Mouse (Mus musculus): Measurements from ENCODE around the gene Raet1e. TPM values are rescaled to one million over a fixed set of nuclear protein-coding genes. Genes with fewer than 3 reads are reported as not detected.
"Not testable (repeated sequence)": the region's sequence is repeated elsewhere in the genome, so short reads cannot be mapped to it uniquely, and the experiment has no call there.

Gene Raet1e
- polyA plus RNA-seq, 1 experiment from 2014 or later = 2.4 TPM

DNA sequence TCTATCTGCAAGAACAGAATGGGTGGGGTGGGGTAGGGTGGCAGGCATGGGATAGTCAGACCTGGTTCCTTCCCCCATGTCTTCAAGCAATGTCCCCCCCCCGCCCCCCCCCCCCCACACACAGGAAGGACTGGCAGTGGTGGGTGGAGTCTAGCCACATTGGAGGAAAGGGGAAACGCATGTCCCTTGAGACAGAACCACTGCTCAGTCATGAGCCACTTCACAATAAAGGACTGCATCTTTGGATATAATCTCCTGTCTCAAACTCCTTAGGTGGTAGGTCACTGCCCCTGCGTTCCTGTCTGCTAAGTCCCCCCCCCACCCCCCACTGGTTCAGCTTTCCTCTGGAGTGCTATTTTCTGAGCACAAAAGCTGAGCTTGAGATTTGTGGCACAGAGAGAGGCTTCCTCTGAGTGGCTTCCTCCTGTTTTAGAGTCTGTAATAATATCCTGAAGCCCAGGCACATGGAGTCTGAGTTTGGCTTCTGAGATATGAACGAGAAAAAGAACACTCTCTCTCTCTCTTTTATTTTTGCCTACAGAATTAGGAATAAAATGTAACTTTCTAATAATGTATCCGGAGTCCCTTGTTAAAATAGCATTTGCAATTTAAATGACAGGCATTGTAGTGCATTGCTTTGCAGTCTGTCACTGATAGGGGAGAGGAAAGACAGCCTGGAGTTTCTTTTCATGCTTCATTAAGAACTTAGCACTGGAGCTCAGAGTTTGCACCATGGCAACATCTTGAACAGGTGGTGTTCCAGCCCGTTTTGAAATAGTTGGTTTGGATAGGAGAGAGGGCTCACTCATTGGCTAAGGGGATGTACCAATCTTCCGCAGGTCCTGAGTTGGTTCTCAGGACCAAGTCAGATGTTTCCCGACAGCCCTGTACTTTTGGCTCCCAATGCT, 112.8 kb downstream of the Raet1e start:
- not testable (repeated sequence) for H3K9me3 ChIP-seq, H3K27ac ChIP-seq, H3K4me3 ChIP-seq, H3K4me2 ChIP-seq, H3K9ac ChIP-seq, H3K36me3 ChIP-seq
- 8% methylated on average over 7 of the region's 8 CpGs for WGBS
- ATAC-seq (ENCODE audit: low FRiP score) = peak; percentile 28; the same call in 1 of the 2 replicates
- peaks cover 16% of the 10 kb centered on the region for H3K4me1 ChIP-seq (replicated peaks)
- H3K27me3 ChIP-seq = peaks cover 18% of the 10 kb centered on the region

- H3K27ac ChIP-seq, H3K36me3 ChIP-seq, H3K9me3 ChIP-seq: not testable (repeated sequence)
- Histone ChIP-seq H3K9ac (peak overlapping the region; percentile 60), H3K4me1 (replicated peaks) (peaks cover 16% of the 10 kb centered on the region), H3K4me3 (peak overlapping the region; percentile 48), H3K4me2 (peak overlapping the region; percentile 86), H3K27me3 (peaks cover 18% of the 10 kb centered on the region)
- peak; percentile 65 for ATAC-seq (ENCODE audit: low FRiP score)
- 3% methylated on average over 37 of the region's 37 CpGs for WGBS
Observed at GRCm38 (mm10) chr10:22272914-22273683, 114.7 kb downstream of the Raet1e start.

DNA sequence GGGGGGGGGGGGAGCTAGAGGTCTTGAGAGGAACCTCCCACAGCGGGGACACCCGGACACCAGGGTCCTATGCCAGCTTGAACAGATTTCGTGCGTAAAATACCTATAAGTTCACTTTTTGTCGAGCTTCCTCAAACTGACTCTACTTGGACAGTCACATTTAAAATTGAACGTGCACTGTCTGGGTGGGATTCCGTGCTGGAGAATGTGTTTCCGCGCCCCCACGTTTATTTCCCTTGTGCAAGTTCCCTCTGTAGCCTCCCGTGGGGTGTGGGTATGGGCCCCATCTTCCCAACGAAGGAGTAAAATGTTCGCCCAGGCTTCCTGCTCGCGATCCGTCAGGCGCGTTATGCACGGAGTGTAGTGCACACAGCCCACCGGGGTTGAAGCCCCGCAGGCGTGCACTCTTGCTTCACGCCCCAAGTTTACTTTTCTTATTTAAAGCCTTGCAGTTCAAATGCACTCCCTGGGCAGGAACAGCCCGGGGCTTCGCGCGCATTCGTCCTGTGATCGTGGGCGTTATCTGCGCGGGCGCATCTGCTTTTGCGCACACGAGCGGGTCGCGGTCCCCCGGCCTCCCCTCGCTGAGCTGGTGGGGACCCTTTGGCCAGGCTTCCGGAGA, 115.4 kb downstream of the Raet1e start:
- under 1% methylated on average over 41 of the region's 41 CpGs for WGBS
- Histone ChIP-seq H3K36me3 (no peaks in the 10 kb centered on the region), H3K9ac (peak overlapping the region; percentile 60), H3K4me3 (peak overlapping the region; percentile 48), H3K27ac (no peak overlapping the region), H3K9me3 (no peaks in the 10 kb centered on the region), H3K4me2 (peak overlapping the region; percentile 86), H3K4me1 (replicated peaks) (peaks cover 16% of the 10 kb centered on the region), H3K27me3 (peaks cover 18% of the 10 kb centered on the region)
- ATAC-seq (ENCODE audit: low FRiP score) = 0 out of 2 replicates have a peak, but pooled peaks have one; percentile 38

GRCm38 (mm10) chr10:22274445-22275057, 116.2 kb downstream of the Raet1e start:
- ATAC-seq (ENCODE audit: low FRiP score) = no peak
- Histone ChIP-seq H3K9me3 (no peaks in the 10 kb centered on the region), H3K4me1 (replicated peaks) (peaks cover 16% of the 10 kb centered on the region), H3K36me3 (no peaks in the 10 kb centered on the region), H3K9ac (peak overlapping the region; percentile 60; the same call in 1 of the 2 replicates), H3K27ac (no peak overlapping the region), H3K27me3 (peaks cover 18% of the 10 kb centered on the region), H3K4me3 (peak overlapping the region; percentile 48), H3K4me2 (peak overlapping the region; percentile 86)
- WGBS = 7% methylated on average over 19 of the region's 19 CpGs

DNA sequence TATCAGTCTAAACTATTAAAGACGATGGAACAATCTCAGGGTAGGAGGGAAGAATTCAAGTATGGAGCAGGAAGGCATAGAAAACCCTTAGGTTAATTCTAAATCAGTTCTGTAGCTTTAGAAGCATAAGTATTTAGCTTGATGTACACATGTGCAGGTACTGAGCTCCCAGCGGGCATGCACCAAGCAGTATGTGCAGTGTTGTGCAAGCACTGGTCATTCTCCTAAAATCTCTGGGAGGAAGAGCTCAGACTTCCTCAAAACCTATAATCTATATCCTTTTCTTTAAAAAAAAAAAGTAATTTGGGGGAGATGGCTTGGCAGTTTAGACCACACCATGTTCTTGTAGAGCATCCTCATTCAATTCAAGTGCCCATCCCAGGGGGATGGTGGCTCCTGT, 120.1 kb downstream of the Raet1e start:
- H3K36me3 ChIP-seq; H3K4me2 ChIP-seq; ATAC-seq (ENCODE audit: low FRiP score); H3K9ac ChIP-seq; H3K27ac ChIP-seq; H3K9me3 ChIP-seq; H3K4me3 ChIP-seq: not testable (repeated sequence)
- 86% methylated on average over 2 of the region's 2 CpGs for WGBS
- Histone ChIP-seq H3K27me3 (peaks cover 14% of the 10 kb centered on the region), H3K4me1 (replicated peaks) (peaks cover 12% of the 10 kb centered on the region)

DNA sequence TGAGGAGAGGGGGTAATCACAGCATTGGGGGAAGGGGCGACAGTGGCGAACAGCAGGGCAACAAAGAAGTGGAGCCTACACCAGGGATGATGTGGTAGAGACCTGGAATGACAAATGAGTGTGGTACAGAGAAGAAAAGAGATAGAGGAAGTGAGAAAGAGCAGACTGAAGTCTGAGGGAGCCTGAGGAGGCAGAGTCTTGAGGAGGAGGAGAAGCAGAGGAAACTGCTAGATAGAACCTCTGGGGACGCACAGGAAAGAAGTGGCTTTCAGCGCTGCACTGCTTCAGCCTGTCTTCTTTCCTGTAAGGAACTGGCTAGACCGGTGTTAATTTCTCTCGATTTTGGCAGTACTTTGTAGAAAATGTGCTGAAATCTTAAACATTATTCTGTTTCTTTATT, 124.4 kb downstream of the Raet1e start:
- ATAC-seq (ENCODE audit: low FRiP score) = no peak
- no peaks in the 10 kb centered on the region for H3K4me1 ChIP-seq (replicated peaks)
- 59% methylated on average over 6 of the region's 6 CpGs for WGBS
- no peak overlapping the region for H3K27ac ChIP-seq
- no peak overlapping the region for H3K4me3 ChIP-seq
- no peak overlapping the region for H3K4me2 ChIP-seq
- H3K36me3 ChIP-seq = no peaks in the 10 kb centered on the region
- no peak overlapping the region for H3K9ac ChIP-seq
- H3K27me3 ChIP-seq = no peaks in the 10 kb centered on the region
- H3K9me3 ChIP-seq = no peaks in the 10 kb centered on the region

- Histone ChIP-seq H3K36me3 (no peaks in the 10 kb centered on the region), H3K9ac (no peak overlapping the region), H3K27me3 (no peaks in the 10 kb centered on the region), H3K4me2 (no peak overlapping the region), H3K27ac (no peak overlapping the region), H3K4me1 (replicated peaks) (no peaks in the 10 kb centered on the region), H3K4me3 (no peak overlapping the region), H3K9me3 (no peaks in the 10 kb centered on the region)
- ATAC-seq (ENCODE audit: low FRiP score) = no peak
- 21% methylated on average over 1 of the region's 1 CpGs for WGBS
Observed at GRCm38 (mm10) chr10:22295676-22296075, 137.3 kb downstream of the Raet1e start.

GRCm38 (mm10) chr10:22297033-22297762, 138.8 kb downstream of the Raet1e start:
- no peak for ATAC-seq (ENCODE audit: low FRiP score)
- WGBS = 85% methylated on average over 5 of the region's 5 CpGs

DNA sequence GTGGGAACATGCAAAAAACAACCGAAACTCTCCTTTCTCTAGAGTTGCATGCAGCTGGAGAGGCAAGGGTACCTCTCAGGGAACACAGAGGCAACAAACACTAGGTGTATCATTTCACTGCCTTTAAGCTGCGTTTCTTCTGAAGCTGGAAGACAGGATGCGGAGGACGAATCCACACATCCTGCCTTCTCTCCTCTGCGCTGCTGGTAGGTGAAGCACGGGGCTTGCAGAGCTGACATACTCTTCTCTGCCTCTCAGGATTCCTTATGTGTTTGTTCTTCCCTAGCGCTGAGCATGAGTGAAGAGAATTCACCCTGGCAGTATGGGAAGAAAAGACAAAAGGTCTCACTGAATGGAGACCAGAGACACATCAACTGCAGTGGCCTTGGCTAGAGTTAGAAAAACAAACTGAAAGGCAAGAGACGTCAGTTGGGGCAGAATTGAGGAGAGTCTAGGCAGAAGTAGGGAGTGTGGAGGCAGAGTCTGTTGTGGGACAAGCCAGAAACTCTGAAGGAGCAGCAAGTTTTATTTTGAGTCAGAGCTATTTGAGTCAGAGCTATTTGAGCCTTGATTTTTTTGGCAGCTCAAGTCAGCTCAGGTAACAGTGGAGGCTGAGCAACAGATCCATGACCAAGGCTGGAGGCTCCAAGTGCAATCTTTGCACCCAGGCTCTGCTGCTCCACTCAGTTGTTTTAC, 139.5 kb downstream of the Raet1e start:
- H3K27ac ChIP-seq = no peak overlapping the region
- no peak overlapping the region for H3K4me2 ChIP-seq
- no peaks in the 10 kb centered on the region for H3K9me3 ChIP-seq
- no peak for ATAC-seq (ENCODE audit: low FRiP score)
- H3K4me1 ChIP-seq (replicated peaks) = no peaks in the 10 kb centered on the region
- H3K9ac ChIP-seq = no peak overlapping the region
- 65% methylated on average over 8 of the region's 8 CpGs for WGBS
- no peak overlapping the region for H3K4me3 ChIP-seq
- no peaks in the 10 kb centered on the region for H3K36me3 ChIP-seq
- H3K27me3 ChIP-seq = no peaks in the 10 kb centered on the region

More at GRCm38 (mm10) chr10:22297033-22297762, 138.8 kb downstream of the Raet1e start:
- Histone ChIP-seq H3K4me3 (no peak overlapping the region), H3K27me3 (no peaks in the 10 kb centered on the region), H3K4me2 (no peak overlapping the region), H3K9me3 (no peaks in the 10 kb centered on the region), H3K9ac (no peak overlapping the region), H3K36me3 (no peaks in the 10 kb centered on the region), H3K27ac (no peak overlapping the region), H3K4me1 (replicated peaks) (no peaks in the 10 kb centered on the region)

DNA sequence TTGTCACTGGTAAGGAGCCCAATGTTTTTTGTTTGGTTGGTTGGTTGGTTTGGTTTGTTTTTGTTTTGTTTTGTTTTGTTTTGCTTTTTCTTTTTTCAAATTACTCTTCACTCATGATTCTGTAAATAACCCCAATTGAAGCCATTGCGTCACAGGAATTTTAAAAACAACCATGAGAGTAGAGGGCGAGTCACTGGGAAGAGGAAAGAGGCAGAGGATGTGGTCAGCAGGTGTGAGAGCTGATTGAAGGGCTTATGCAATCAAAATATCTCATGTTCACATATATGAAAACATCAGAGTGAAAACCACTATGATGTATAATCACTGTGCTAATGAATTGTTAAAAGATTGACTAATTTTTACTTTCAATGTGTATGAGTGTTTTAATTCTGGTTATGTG, 141.0 kb downstream of the Raet1e start:
- 80% methylated on average over 2 of the region's 2 CpGs for WGBS
- Histone ChIP-seq H3K36me3 (no peaks in the 10 kb centered on the region), H3K4me3 (no peak overlapping the region), H3K9ac (no peak overlapping the region), H3K27ac (no peak overlapping the region), H3K9me3 (no peaks in the 10 kb centered on the region), H3K27me3 (no peaks in the 10 kb centered on the region), H3K4me1 (replicated peaks) (no peaks in the 10 kb centered on the region), H3K4me2 (no peak overlapping the region)
- no peak for ATAC-seq (ENCODE audit: low FRiP score)

GRCm38 (mm10) chr10:22301641-22302040, 143.3 kb downstream of the Raet1e start:
- Histone ChIP-seq H3K27ac (no peak overlapping the region), H3K4me2 (no peak overlapping the region), H3K4me3 (no peak overlapping the region), H3K9me3 (no peaks in the 10 kb centered on the region), H3K4me1 (replicated peaks) (no peaks in the 10 kb centered on the region), H3K9ac (no peak overlapping the region), H3K36me3 (no peaks in the 10 kb centered on the region), H3K27me3 (no peaks in the 10 kb centered on the region)
- WGBS = 90% methylated on average over 1 of the region's 1 CpGs
- ATAC-seq (ENCODE audit: low FRiP score) = no peak

All from hindbrain, embryonic 13.5 days (tissue).